ENCODE assay signal across 8 mouse cellular contexts in the genomic region with DNA sequence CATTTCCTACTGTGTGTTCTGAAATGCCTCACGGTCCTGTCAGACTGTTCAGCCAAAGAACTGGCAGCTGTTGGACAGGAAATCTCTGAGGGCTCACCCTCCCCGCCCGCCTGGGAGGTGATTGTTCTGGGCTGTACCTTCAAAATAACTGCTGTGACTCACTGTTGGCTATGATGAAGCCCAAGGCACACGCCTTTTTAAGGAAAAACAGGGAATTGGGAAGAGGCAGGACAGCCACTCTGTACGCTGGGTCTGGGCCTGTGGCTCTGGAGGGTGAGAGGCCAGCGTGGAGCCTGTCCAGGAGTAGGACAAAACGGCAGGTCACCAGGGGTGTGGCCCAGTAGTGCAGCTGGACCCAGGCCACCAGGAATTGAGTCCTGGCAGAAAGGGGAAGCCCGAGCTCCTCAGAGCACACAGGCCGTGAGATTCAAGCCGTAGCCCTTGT. TPM values are rescaled to one million over a fixed set of nuclear protein-coding genes. Genes with fewer than 3 reads are reported as not detected.
DNase-seq lines count a peak whose midpoint lies in the region; ATAC-seq lines count a peak whose summit lies in the region.
"Had no signal": no experiment of that assay in that cellular context is flagged by ENCODE, and none has a peak within 500 bp of the region (broad histone marks: within the 10 kb centered on the region; RNA-seq: fewer than 3 reads in every experiment).

No protein-coding gene starts in this region.

- 0 out of 2 replicates have a peak overlapping the region, but pooled peaks have one; percentile 10 for H3K27ac ChIP-seq in midbrain, embryonic 15.5 days
- no peak overlapping the region for H3K27ac ChIP-seq in midbrain, embryonic 14.5 days (replicated peaks; ENCODE audit: low read depth, low read length)
- H3K27ac ChIP-seq: limb, embryonic 12.5 days had no signal

- ATAC-seq in midbrain, embryonic 15.5 days (replicated peaks), result no peak
- no peak for ATAC-seq in midbrain, embryonic 14.5 days (ENCODE audit: low FRiP score, low TSS enrichment)

- no peaks in the 10 kb centered on the region for H3K9me3 ChIP-seq in midbrain, embryonic 15.5 days
- no peaks in the 10 kb centered on the region for H3K9me3 ChIP-seq in midbrain, embryonic 14.5 days (ENCODE audit: control insufficient read depth, low read length)
- H3K9me3 ChIP-seq: limb, embryonic 12.5 days had no signal

- no peaks in the 10 kb centered on the region for H3K27me3 ChIP-seq in midbrain, embryonic 15.5 days (replicated peaks)
- H3K27me3 ChIP-seq in midbrain, embryonic 14.5 days (ENCODE audit: control insufficient read depth, insufficient read depth, low read length), result no peaks in the 10 kb centered on the region
- H3K27me3 ChIP-seq: limb, embryonic 12.5 days had no signal

- WGBS in midbrain, embryonic 15.5 days, result 86% methylated on average over 10 of the region's 10 CpGs
- 82% methylated on average over 10 of the region's 10 CpGs for WGBS in midbrain, embryonic 14.5 days

- no peak overlapping the region for H3K4me3 ChIP-seq in midbrain, embryonic 15.5 days
- H3K4me3 ChIP-seq in midbrain, embryonic 14.5 days (replicated peaks; ENCODE audit: low read depth, low read length), result no peak overlapping the region
- H3K4me3 ChIP-seq: limb, embryonic 12.5 days had no signal

- no peak for DNase-seq in midbrain, embryonic 14.5 days
- peak; percentile 88 for DNase-seq in fibroblast of lung, adult 2 months (ENCODE audit: low read depth)
- DNase-seq in heart, postnatal 25 days (ENCODE audit: low spot score), result peak; percentile 80
- peak; percentile 83 for DNase-seq in lung, postnatal 10 days
- no peak for DNase-seq in thymus, postnatal 14 days
- no peak for DNase-seq in retina, postnatal 1 day

- H3K4me2 ChIP-seq in midbrain, embryonic 15.5 days, result no peak overlapping the region
- H3K4me2 ChIP-seq in midbrain, embryonic 14.5 days (ENCODE audit: low read length), result no peak overlapping the region
- H3K4me2 ChIP-seq: limb, embryonic 12.5 days had no signal

- no peak overlapping the region for H3K9ac ChIP-seq in midbrain, embryonic 15.5 days
- no peak overlapping the region for H3K9ac ChIP-seq in midbrain, embryonic 14.5 days (replicated peaks; ENCODE audit: low read length)
- H3K9ac ChIP-seq: limb, embryonic 12.5 days had no signal

- H3K36me3 ChIP-seq in midbrain, embryonic 15.5 days (replicated peaks), result no peaks in the 10 kb centered on the region
- no peaks in the 10 kb centered on the region for H3K36me3 ChIP-seq in midbrain, embryonic 14.5 days (ENCODE audit: control insufficient read depth, insufficient read depth, low read length)

- peaks cover 7% of the 10 kb centered on the region; the same call in 1 of the 2 replicates for H3K4me1 ChIP-seq in midbrain, embryonic 15.5 days
- H3K4me1 ChIP-seq in midbrain, embryonic 14.5 days (ENCODE audit: control insufficient read depth, insufficient read depth, low read length), result peaks cover 7% of the 10 kb centered on the region; the same call in 1 of the 2 replicates

- intact Hi-C loops in heart, postnatal 25 days (cut with DNase I), result loop anchor here (1.0 kb wide), 1 partner anchor 45 kb away; no protein-coding TSS in a partner anchor

RNA-seq across cellular contexts. Expression of a gene that starts 18.8 kb away (rescaled TPM):
- 29.8 and 30.7 TPM in 2 replicates for polyA plus RNA-seq in midbrain, embryonic 15.5 days (2015; fragmentation: Nextera tagmentation; extraction: Ambion mirVana)
- polyA plus RNA-seq in midbrain, embryonic 14.5 days (2014; fragmentation: Nextera tagmentation; extraction: Ambion mirVana), result 22.5 and 24.7 TPM in 2 replicates
- total RNA-seq in heart, postnatal 25 days (2021), result 10 to 100 TPM; 13.4 to 19.0 TPM

RNA-seq across cellular contexts. Expression of a gene that starts 39.9 kb away (rescaled TPM):
- 66.7 and 73.7 TPM in 2 replicates for polyA plus RNA-seq in midbrain, embryonic 15.5 days (2015; fragmentation: Nextera tagmentation; extraction: Ambion mirVana)
- polyA plus RNA-seq in midbrain, embryonic 14.5 days (2014; fragmentation: Nextera tagmentation; extraction: Ambion mirVana), result 58.0 and 72.4 TPM in 2 replicates
- total RNA-seq in heart, postnatal 25 days (2021), result 10 to 100 TPM; 18.2 to 18.6 TPM

Comparison
In these comparisons a context has a peak if more than half of its experiments do, and no peak if none do; other contexts are left out.
1. DNase-seq: peak in fibroblast of lung, adult 2 months (single experiment), heart, postnatal 25 days (single experiment) and lung, postnatal 10 days (single experiment); none in midbrain, embryonic 14.5 days (single experiment), thymus, postnatal 14 days (single experiment) and retina, postnatal 1 day (single experiment).